Mouse (Mus musculus) kidney, adult 8-10 months (tissue): ENCODE measurements around the gene Mdfi.

Experiments used
- DNase-seq, 2 experiments: peaks; one replicate each; pipeline ENCODE4 v3.0.0; 2022

Mdfi gene

DNA sequence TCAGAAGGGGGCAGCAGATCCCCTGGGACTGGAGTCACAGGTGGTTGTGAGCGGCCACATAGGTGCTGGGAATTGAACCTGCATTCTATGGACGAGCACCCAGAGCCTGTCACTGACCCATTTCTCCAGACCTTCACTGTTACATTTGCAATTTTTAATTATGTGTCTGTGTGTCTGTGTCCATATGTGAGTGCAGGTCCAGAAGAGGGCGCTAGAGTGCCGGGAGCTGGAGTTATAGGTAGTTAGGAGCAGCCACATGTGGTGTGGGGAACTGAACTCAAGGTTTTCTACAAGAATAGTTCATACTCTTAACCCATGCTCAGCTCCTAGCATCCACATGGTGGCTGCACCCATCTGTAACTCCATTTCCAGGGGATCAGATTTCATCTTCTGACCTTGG lies 37.5 kb downstream of the Mdfi start:
- DNase-seq = no peak

- no peak for DNase-seq
Measured at GRCm38 (mm10) chr17:47796156-47796816, 38.2 kb downstream of the Mdfi start.

DNA sequence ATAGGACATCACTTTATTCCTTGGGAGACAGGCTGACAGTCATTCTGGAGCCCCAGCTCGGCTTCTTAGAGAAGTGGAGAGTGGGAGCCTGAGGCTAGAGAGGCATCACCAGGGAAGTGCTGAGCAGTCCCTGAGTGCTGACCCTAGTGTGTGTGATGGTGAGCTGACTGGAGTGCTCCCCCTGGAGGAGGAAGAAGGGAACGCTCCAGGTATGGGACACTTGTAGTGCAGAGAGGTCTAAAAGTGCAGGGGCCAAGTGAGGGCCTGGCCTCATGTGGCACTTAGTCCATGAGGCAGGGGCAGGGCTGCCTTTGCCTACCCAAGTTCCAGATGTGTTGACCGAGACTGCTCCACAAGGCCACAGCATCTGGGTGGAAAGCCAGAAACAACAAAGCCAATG lies 39.0 kb downstream of the Mdfi start:
- peak; percentile 36 to 64 for DNase-seq

- peak; percentile 73 to 89 for DNase-seq
Measured at GRCm38 (mm10) chr17:47793377-47793776, 41.1 kb downstream of the Mdfi start.

GRCm38 (mm10) chr17:47792098-47792863 lies 42.2 kb downstream of the Mdfi start:
- DNase-seq = peak; percentile 44 to 64

DNA sequence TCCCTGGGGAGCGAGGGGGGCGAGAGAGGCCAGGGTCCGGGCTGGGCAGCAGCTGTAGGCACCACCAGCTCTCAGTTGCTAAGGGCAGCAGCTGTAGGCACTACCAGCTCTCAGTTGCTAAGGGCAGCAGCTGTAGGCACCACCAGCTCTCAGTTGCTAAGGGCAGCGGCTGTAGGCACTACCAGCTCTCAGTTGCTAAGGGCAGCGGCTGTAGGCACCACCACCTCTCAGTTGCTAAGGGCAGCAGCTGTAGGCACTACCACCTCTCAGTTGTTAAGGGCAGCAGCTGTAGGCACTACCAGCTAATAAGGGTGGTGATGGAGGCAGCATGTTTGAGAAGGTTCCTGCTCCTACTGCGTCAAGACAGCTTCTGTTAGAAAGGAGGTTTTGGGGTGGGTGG lies 45.5 kb downstream of the Mdfi start:
- no peak for DNase-seq

- DNase-seq = no peak
Measured at GRCm38 (mm10) chr17:47788306-47788705, 46.2 kb downstream of the Mdfi start.

- DNase-seq = no peak
Measured at GRCm38 (mm10) chr17:47787632-47788031, 46.9 kb downstream of the Mdfi start.

DNA sequence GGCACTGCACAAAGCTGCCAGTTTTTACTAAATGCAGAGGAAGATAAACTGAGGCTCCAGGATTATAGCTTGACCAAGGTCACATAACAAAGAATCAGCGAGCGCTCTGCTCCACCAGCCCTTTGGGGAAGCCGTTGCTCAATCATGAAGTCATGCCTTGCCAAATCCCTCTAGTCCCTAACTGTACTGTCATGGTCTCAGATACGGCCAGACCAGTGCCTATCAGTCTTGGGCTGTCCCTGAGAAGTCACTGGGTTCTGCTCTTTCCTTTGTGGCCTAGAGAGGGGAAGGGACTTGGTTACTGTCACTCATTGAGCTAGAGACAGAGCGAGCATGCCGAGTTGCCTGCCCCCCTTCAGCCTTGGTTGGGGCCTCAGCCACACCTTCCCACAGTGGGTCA lies 50.1 kb downstream of the Mdfi start:
- no peak for DNase-seq

DNA sequence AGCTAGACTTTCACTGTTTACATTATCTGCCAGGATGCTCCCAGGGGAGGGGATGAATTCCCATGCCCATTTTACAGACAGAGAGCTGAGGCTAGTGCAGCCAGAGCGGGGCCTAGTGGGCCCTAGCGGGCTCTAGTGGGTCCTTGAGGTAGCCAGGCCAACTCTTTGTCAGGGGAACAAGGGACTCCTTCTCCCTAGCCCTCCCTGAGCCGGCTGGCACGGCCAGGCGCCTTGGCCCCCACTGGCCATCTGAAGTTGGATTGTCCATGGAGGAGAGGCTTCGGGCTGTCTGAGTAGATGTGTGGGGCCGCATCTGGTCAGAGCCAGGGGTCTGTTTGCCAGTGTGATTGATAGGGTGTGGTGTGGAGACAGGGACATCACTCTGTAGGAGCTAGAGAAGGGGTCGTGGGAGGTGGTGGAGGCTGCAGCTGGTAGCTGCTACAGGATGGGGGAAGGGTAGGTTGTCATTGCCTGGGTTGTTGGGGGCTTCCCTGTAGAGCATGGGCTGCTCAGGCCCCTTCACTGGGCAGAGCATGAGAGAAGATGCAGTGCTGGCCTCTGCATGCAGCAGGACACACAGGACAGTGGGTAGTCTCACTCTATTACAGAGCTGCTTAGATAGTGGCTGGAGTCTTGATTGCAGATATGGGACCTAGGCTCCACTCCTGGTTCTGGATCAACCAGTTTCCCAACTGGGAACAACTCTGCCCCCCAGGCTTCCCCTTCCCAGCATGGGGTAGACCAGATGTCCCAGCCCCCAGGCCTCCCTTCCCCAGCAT lies 50.9 kb downstream of the Mdfi start:
- DNase-seq = no peak

DNA sequence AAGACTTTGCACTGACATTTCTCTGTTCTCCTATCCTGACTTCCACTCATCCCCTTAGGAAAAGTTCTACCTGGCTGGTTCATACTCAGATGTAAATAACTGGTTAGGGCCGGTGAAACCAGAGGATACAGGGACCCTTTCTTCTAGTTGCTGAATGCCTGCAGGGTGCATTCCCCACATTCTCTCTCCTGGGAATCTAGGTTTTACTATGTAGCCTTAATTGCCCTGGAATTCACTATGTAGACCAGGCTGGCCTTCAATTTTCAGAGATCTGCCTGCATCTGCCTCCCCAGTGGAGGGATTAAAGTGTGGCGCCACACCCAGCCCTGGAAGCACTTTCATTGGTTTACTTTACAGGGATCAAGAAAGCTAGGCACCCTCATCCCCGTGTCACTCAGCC lies 52.0 kb downstream of the Mdfi start:
- DNase-seq = no peak

DNA sequence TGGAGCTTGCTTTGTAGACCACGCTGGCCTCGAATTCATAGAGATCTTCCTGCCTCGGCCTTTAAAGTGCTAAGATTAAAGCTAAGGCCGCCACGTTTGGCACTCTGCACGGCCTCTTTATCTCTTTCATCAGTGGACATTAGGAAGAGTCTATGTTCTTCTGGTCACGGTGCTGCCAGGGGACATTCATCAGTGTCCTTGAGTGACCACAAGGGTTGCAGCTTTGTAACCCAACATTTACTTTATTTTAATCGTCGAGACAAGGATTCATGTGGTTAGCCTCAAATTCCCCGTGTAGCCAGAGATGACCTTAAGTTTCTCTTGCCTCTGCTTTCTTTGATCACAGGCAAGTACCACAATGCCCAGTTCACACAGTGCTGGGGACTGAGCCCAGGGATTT lies 54.0 kb downstream of the Mdfi start:
- DNase-seq = no peak

DNA sequence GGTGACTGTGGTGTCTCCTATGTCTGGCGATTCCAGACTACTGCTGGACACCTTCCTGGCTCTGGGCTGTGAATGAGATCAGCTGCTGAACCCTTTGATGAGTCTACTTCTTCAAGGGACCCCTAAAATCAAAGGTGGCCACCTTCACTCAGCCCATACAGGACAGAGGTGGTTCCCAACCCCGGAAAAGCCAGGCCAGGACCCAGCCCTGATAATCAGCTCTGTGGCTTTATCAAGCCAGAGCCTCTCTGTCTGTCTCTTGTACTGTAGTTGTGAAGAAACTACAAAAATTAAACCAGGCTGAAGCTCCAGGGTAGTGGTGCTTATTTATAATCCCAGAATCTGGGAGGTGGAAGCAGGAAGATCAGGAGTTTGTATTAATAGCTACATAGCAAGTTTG lies 57.4 kb downstream of the Mdfi start:
- DNase-seq = no peak

- DNase-seq = no peak
Measured at GRCm38 (mm10) chr17:47773604-47774003, 60.9 kb downstream of the Mdfi start.

GRCm38 (mm10) chr17:47769389-47770299 lies 64.8 kb downstream of the Mdfi start:
- no peak for DNase-seq

DNA sequence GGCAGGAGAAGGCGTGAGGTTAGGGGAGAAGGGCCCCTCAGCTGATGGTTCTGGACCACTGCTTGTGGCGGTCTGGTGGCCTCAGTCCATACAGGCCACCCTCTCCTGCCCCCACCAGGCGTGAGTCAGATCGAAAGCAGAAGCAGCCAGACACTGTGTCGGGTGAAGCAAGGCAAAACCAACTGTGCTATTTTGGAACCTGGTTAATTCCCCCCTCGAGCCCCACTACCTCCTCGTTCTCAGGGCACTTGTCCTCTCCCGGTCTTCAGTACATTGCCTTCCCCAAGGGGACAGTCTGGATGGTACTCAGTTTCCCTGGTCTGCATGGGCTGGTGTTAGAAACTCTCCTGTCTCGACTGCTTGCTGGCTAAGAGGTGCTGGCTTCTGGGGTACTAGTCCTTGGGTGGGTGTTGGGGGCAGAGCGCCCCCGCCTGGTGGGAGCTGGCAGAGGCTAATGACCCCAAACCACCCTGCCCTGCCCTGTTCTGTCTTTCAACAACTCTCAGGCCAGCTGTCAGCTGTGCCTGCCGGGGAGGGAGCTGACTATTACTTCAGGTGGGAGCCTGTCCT lies 65.7 kb downstream of the Mdfi start:
- DNase-seq = no peak

DNA sequence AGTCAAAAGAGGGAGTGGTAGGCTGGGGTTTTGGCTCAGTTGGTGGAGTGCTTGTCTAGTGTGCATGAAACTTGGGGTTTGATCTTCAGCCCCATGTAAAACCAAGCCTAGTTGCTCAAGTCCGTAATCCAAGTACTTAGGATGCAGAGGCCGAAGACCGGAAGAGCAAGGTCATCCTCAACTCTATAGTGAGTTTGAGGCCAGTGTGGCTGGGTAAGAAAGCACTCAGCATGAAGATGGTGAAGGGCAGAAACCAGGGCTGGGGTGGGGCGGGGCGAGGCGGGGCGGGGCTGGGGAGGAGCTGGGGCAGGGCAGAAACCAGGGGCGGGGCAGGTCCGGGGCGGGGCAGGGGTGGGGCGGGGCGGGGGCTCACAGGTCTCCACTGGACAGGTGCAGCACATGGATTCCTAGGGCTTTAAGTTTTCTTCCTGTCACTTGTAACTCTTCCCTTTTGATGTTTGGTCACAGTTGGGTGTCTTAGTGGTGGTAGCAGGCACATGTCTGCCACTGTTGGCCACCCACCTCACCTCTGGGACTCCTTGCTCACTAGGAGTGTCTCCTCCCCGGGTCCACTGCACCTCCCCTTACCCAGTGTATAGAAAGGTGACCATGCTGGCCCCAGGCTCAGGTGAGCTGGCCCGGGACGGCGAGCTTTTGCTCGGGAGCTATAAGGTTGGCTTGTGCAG lies 66.9 kb downstream of the Mdfi start:
- no peak for DNase-seq

DNA sequence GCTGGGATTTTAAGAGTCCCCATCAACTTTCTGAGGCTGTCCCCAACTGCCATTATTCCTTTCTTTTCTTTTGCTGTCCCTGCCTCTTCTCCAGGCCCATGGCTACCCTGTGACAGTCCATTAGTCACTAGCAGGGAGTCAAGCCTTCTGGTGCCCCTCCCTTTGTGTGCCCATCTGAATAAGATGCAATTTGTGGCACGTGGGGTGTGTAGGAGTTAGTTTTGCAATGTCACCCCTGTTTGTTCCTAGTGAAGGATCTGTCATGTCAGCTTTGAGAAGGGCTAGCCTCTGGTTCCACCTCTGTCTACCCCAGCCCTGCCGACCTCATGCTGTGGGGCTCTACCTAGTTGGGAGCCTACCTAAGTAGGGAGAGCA lies 67.4 kb downstream of the Mdfi start:
- no peak for DNase-seq

DNA sequence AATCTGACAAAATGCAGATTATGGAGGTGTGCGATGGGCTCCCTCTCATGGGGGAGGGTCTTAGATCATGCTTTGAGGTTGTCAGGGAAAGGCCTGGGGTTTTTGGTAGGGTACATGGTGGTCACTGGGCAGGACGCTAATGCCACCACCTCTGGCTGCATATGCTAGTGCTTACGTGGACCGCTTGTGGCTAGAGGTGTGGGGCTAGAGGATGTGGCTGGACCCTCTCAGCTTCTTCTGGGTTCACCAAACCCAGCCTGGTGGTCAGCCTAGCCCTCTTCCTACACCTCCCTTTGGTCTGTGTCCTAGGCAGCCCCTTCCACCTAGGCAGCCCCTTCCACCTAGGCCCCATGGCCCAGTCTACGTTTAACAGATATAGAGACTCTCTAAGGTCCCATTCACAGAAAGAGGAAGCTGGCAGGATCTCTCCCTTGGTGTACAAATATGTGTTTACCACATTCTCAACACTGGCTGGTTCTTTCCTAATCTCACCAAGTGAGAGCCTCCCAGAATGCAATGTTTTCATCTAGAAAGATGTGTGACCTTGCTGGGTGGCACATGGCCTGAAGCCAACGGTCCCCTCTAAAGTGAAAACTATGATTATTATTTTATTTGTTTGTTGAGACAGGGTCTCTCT lies 68.0 kb downstream of the Mdfi start:
- DNase-seq = no peak

- no peak for DNase-seq
Measured at GRCm38 (mm10) chr17:47765986-47766385, 68.5 kb downstream of the Mdfi start.
